Mouse (Mus musculus): ENCODE data around the gene Unkl. TPM values are rescaled to one million over a fixed set of nuclear protein-coding genes. Genes with fewer than 3 reads are reported as not detected.
A peak's percentile ranks its signal among the peaks of the same experiment; 100 is the strongest.

The Unkl gene
- polyA plus RNA-seq, 1 experiment from 2014 or later = 5.8 TPM

GRCm38 (mm10) chr17:25169706-25170105 is 18.5 kb upstream of the Unkl start:
- TF ChIP-seq CTCF (IDR thresholded peaks at IDR 0.05; ENCODE audit: low read depth) = no peak
- Histone ChIP-seq H3K9ac (no peak overlapping the region), H3K4me3 (ENCODE audit: low read depth, low read length) (no peak overlapping the region), H3K36me3 (ENCODE audit: insufficient read depth) (no peaks in the 10 kb centered on the region), H3K27me3 (ENCODE audit: insufficient read depth, low read length) (no peaks in the 10 kb centered on the region), H3K4me2 (no peak overlapping the region), H3K9me3 (ENCODE audit: low read depth, low read length) (no peaks in the 10 kb centered on the region), H3K27ac (ENCODE audit: low read depth) (no peak overlapping the region), H3K4me1 (ENCODE audit: insufficient read depth) (no peaks in the 10 kb centered on the region)
- DNase-seq (no peak), ATAC-seq (ENCODE audit: insufficient read depth) (no peak)
- 92% methylated on average over 2 of the region's 2 CpGs for WGBS

DNA sequence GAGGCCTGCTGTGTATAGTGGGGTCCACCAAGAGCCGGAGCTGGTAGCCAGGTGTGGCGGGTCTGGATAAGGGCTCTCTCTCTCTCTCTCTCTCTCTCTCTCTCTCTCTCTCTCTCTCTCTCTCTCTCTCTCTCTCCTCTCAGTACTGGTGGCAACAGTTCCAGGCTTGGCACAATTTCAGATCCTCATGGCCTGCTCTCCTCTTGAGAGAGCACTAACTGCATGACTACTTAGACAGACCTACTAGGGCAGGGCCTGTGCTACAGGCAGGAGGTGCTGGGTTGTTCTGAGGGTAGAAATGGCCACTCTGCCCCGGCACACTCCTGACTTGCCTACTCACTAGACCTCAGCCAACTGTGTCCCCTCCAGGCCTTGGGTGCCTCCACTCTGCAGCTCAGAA is 15.6 kb upstream of the Unkl start:
- H3K4me3 ChIP-seq (ENCODE audit: low read depth, low read length) = no peak overlapping the region
- no peaks in the 10 kb centered on the region for H3K9me3 ChIP-seq (ENCODE audit: low read depth, low read length)
- H3K9ac ChIP-seq = no peak overlapping the region
- H3K36me3 ChIP-seq (ENCODE audit: insufficient read depth) = no peaks in the 10 kb centered on the region
- ATAC-seq (ENCODE audit: insufficient read depth) (no peak), DNase-seq (no peak)
- H3K27ac ChIP-seq (ENCODE audit: low read depth) = no peak overlapping the region
- 72% methylated on average over 3 of the region's 3 CpGs for WGBS
- no peaks in the 10 kb centered on the region for H3K27me3 ChIP-seq (ENCODE audit: insufficient read depth, low read length)
- no peak overlapping the region for H3K4me2 ChIP-seq
- H3K4me1 ChIP-seq (ENCODE audit: insufficient read depth) = no peaks in the 10 kb centered on the region
- no peak for TF ChIP-seq CTCF (IDR thresholded peaks at IDR 0.05; ENCODE audit: low read depth)

DNA sequence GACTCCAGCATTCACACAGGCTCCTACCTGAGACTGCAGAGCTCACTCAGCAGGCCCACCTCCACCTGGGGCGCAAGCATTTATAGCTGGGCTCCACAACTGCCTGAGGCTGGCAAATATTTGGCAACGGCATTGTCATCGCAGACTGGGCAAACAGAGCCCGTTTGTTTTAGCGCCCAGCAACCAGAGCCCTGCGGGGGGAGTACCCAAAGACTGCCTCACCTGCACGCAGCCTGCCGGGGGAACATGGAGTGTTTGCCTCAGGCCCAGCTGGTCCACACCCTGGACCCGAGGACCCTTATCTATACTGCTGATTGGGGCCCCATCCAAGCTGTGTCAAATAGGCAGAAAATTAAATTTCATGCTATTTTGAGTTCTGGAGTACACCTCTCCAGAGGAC is 12.8 kb upstream of the Unkl start, which contains the start of gene Gm38655:
Gm38655 (minus strand) TSS at position 61 of the 400 bp plus-strand sequence.
- H3K9ac ChIP-seq = no peak within 1 kb of the TSS
- peak within 1 kb of the TSS; percentile 77 for H3K27ac ChIP-seq (ENCODE audit: low read depth)
- no peaks in the 10 kb centered on the region for H3K9me3 ChIP-seq (ENCODE audit: low read depth, low read length)
- DNase-seq (peak; percentile 76), ATAC-seq (ENCODE audit: insufficient read depth) (peak; percentile 84)
- H3K4me3 ChIP-seq (ENCODE audit: low read depth, low read length) = no peak within 1 kb of the TSS
- H3K4me2 ChIP-seq = peak within 1 kb of the TSS; percentile 41
- no peaks in the 10 kb centered on the region for H3K4me1 ChIP-seq (ENCODE audit: insufficient read depth)
- TF ChIP-seq CTCF (IDR thresholded peaks at IDR 0.05; ENCODE audit: low read depth) = peak; percentile 12; the same call in 1 of the 2 replicates
- H3K27me3 ChIP-seq (ENCODE audit: insufficient read depth, low read length) = no peaks in the 10 kb centered on the region
- WGBS = 52% methylated on average over 9 of the region's 9 CpGs
- H3K36me3 ChIP-seq (ENCODE audit: insufficient read depth) = no peaks in the 10 kb centered on the region

- Histone ChIP-seq H3K9ac (peak overlapping the region; percentile 89; the same call in 1 of the 2 replicates), H3K4me3 (ENCODE audit: low read depth, low read length) (peak overlapping the region; percentile 96), H3K4me2 (peak overlapping the region; percentile 95), H3K4me1 (ENCODE audit: insufficient read depth) (peaks cover 4% of the 10 kb centered on the region; the same call in 1 of the 2 replicates), H3K27ac (ENCODE audit: low read depth) (no peak overlapping the region), H3K9me3 (ENCODE audit: low read depth, low read length) (no peaks in the 10 kb centered on the region), H3K27me3 (ENCODE audit: insufficient read depth, low read length) (no peaks in the 10 kb centered on the region), H3K36me3 (ENCODE audit: insufficient read depth) (peaks cover 12% of the 10 kb centered on the region)
- TF ChIP-seq CTCF (IDR thresholded peaks at IDR 0.05; ENCODE audit: low read depth) = no peak
- ATAC-seq (ENCODE audit: insufficient read depth) (no peak), DNase-seq (peak; percentile 8)
These were observed 5.0 kb upstream of the Unkl start for GRCm38 (mm10) chr17:25183232-25183631.

DNA sequence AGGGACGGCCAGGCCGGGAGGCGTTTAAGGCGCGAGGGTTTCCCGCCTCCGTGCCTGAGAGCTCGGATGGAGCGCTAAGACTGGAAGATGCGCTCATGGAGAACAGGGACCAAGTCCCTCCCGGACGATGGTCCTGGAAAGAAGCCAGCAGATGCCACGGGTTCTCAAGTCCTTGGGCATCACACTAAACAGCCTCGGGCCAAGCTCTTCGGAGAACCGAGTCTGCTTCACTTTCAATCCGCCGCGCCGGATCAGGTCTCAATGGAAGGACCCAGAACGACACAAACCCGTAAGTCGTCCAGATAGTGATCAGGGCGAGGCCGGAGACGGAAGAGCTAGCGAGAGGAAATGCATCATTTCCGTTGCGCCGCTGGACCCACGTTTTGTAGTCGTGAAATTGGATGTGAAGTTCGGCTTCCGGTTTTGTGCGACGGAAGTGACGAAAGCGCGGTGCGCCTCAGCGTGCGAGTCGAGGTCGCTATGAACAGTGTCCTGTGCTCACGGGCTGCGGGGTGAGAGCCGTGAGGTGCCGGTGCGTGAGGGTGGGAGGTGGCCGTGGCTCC is 4.0 kb upstream of the Unkl start, which contains the start of gene BC003965:
BC003965 (plus strand) TSS at position 426 of the 563 bp plus-strand sequence.
- H3K36me3 ChIP-seq (ENCODE audit: insufficient read depth) = peaks cover 12% of the 10 kb centered on the region

GRCm38 (mm10) chr17:25184961-25185360 is 3.2 kb upstream of the Unkl start:
- H3K27ac ChIP-seq (ENCODE audit: low read depth) = no peak overlapping the region; the same call in 1 of the 2 replicates
- peak overlapping the region; percentile 96 for H3K4me3 ChIP-seq (ENCODE audit: low read depth, low read length)
- ATAC-seq (ENCODE audit: insufficient read depth) = peak; percentile 14; the same call in 1 of the 2 replicates
- WGBS = 7% methylated on average over 17 of the region's 17 CpGs
- no peak for TF ChIP-seq CTCF (IDR thresholded peaks at IDR 0.05; ENCODE audit: low read depth)
- peaks cover 4% of the 10 kb centered on the region; the same call in 1 of the 2 replicates for H3K4me1 ChIP-seq (ENCODE audit: insufficient read depth)
- H3K36me3 ChIP-seq (ENCODE audit: insufficient read depth) = peaks cover 14% of the 10 kb centered on the region
- no peaks in the 10 kb centered on the region for H3K27me3 ChIP-seq (ENCODE audit: insufficient read depth, low read length)
- DNase-seq = no peak
- no peaks in the 10 kb centered on the region for H3K9me3 ChIP-seq (ENCODE audit: low read depth, low read length)
- peak overlapping the region; percentile 95 for H3K4me2 ChIP-seq
- H3K9ac ChIP-seq = peak overlapping the region; percentile 89

More for the DNA sequence above, 4.0 kb upstream of the Unkl start, which contains the start of gene BC003965:
- no peak for TF ChIP-seq CTCF (IDR thresholded peaks at IDR 0.05; ENCODE audit: low read depth)
- Histone ChIP-seq H3K9ac (peak within 1 kb of the TSS; percentile 89), H3K4me1 (ENCODE audit: insufficient read depth) (peaks cover 4% of the 10 kb centered on the region; the same call in 1 of the 2 replicates), H3K4me3 (ENCODE audit: low read depth, low read length) (peak within 1 kb of the TSS; percentile 96), H3K27me3 (ENCODE audit: insufficient read depth, low read length) (no peaks in the 10 kb centered on the region), H3K4me2 (peak within 1 kb of the TSS; percentile 95), H3K9me3 (ENCODE audit: low read depth, low read length) (no peaks in the 10 kb centered on the region), H3K27ac (ENCODE audit: low read depth) (peak within 1 kb of the TSS; percentile 92)
- WGBS = under 1% methylated on average over 50 of the region's 50 CpGs
- DNase-seq (peak; percentile 100), ATAC-seq (ENCODE audit: insufficient read depth) (peak; percentile 80)

DNA sequence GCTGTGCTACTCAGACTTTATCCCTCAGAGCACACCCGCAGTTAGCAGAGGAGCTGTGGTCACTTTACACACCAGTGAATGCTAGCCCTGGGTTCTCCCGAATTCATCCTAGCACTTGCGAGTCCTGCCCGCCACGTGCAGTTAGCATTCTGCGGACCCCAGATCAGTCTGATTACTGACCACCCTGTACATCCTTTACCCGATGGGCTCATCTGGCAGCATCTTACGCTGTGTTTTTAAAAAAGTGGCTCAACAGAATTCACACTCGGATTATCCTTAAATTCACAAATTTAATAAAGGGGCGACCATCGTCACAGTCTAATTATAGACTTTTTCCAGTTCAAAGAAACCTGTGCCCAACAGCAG is 430 bp upstream of the Unkl start:
- H3K4me1 ChIP-seq (ENCODE audit: insufficient read depth) = peaks cover 4% of the 10 kb centered on the region; the same call in 1 of the 2 replicates
- 6% methylated on average over 11 of the region's 11 CpGs for WGBS
- H3K27me3 ChIP-seq (ENCODE audit: insufficient read depth, low read length) = no peaks in the 10 kb centered on the region
- TF ChIP-seq CTCF (IDR thresholded peaks at IDR 0.05; ENCODE audit: low read depth) = no peak
- peak overlapping the region; percentile 95 for H3K4me3 ChIP-seq (ENCODE audit: low read depth, low read length)
- H3K9me3 ChIP-seq (ENCODE audit: low read depth, low read length) = no peaks in the 10 kb centered on the region
- DNase-seq (no peak), ATAC-seq (ENCODE audit: insufficient read depth) (no peak)
- peaks cover 28% of the 10 kb centered on the region for H3K36me3 ChIP-seq (ENCODE audit: insufficient read depth)
- H3K4me2 ChIP-seq = peak overlapping the region; percentile 73
- H3K27ac ChIP-seq (ENCODE audit: low read depth) = peak overlapping the region; percentile 80; the same call in 1 of the 2 replicates
- H3K9ac ChIP-seq = peak overlapping the region; percentile 92

Measured in lung, embryonic 14.5 days (tissue).